In genomic region chr4:116162142-116162541, GRCm38 (mm10) we compare ENCODE assay signal across 23 mouse cellular contexts. TPM values are rescaled to one million over a fixed set of nuclear protein-coding genes. Genes with fewer than 3 reads are reported as not detected.
DNase-seq lines count a peak whose midpoint lies in the region; ATAC-seq and TF ChIP-seq lines count a peak whose summit lies in the region.
"Had no signal": no experiment of that assay in that cellular context is flagged by ENCODE, and none has a peak within 500 bp of the region (broad histone marks: within the 10 kb centered on the region; RNA-seq: fewer than 3 reads in every experiment).

No protein-coding gene starts in this region.

- 46% methylated on average over 4 of the region's 4 CpGs for whole genome bisulfite sequencing in kidney, embryonic 16.5 days
- 48% methylated on average over 4 of the region's 4 CpGs for WGBS in lung, postnatal 0 days
- WGBS in kidney, embryonic 15.5 days, result 59% methylated on average over 4 of the region's 4 CpGs
- WGBS in forebrain, embryonic 15.5 days, result 75% methylated on average over 4 of the region's 4 CpGs

- no peak overlapping the region for H3K4me2 ChIP-seq in kidney, embryonic 16.5 days (replicated peaks; ENCODE audit: low read depth, low read length)
- H3K4me2 ChIP-seq in lung, postnatal 0 days (replicated peaks; ENCODE audit: low read depth, low read length), result no peak overlapping the region
- no peak overlapping the region for H3K4me2 ChIP-seq in kidney, embryonic 15.5 days
- H3K4me2 ChIP-seq in forebrain, embryonic 15.5 days (replicated peaks), result no peak overlapping the region
- H3K4me2 ChIP-seq: embryonic facial prominence, embryonic 12.5 days; lung, embryonic 14.5 days; stomach, embryonic 15.5 days had no signal

- no peak for TF ChIP-seq EP300 in lung, postnatal 0 days (IDR thresholded peaks at IDR 0.05)

- H3K36me3 ChIP-seq in kidney, embryonic 16.5 days (ENCODE audit: insufficient read depth, low read length), result peaks cover 33% of the 10 kb centered on the region
- H3K36me3 ChIP-seq in lung, postnatal 0 days (ENCODE audit: insufficient read depth, low read length), result peaks cover 12% of the 10 kb centered on the region
- H3K36me3 ChIP-seq in kidney, embryonic 15.5 days, result peaks cover 37% of the 10 kb centered on the region
- peaks cover 22% of the 10 kb centered on the region for H3K36me3 ChIP-seq in forebrain, embryonic 15.5 days

- H3K27me3 ChIP-seq in kidney, embryonic 16.5 days (ENCODE audit: insufficient read depth, low read length), result no peaks in the 10 kb centered on the region
- H3K27me3 ChIP-seq in lung, postnatal 0 days (replicated peaks; ENCODE audit: insufficient read depth, low read length), result no peaks in the 10 kb centered on the region
- H3K27me3 ChIP-seq in kidney, embryonic 15.5 days, result no peaks in the 10 kb centered on the region
- H3K27me3 ChIP-seq in forebrain, embryonic 15.5 days, result no peaks in the 10 kb centered on the region
- H3K27me3 ChIP-seq: embryonic facial prominence, embryonic 12.5 days; Patski; stomach, embryonic 15.5 days had no signal

- H3K9ac ChIP-seq in kidney, embryonic 16.5 days (replicated peaks; ENCODE audit: low read length), result no peak overlapping the region
- no peak overlapping the region for H3K9ac ChIP-seq in lung, postnatal 0 days (replicated peaks; ENCODE audit: low read depth)
- no peak overlapping the region for H3K9ac ChIP-seq in kidney, embryonic 15.5 days
- H3K9ac ChIP-seq in forebrain, embryonic 15.5 days (replicated peaks), result no peak overlapping the region
- H3K9ac ChIP-seq: embryonic facial prominence, embryonic 12.5 days; lung, embryonic 14.5 days; stomach, embryonic 15.5 days had no signal

- H3K27ac ChIP-seq in kidney, embryonic 16.5 days (ENCODE audit: low read length), result no peak overlapping the region; the same call in 1 of the 2 replicates
- H3K27ac ChIP-seq in lung, postnatal 0 days (ENCODE audit: low read length), result peak overlapping the region; percentile 72
- peak overlapping the region; percentile 10; the same call in 1 of the 2 replicates for H3K27ac ChIP-seq in kidney, embryonic 15.5 days
- no peak overlapping the region for H3K27ac ChIP-seq in forebrain, embryonic 15.5 days (replicated peaks)
- H3K27ac ChIP-seq: embryonic facial prominence, embryonic 12.5 days; stomach, embryonic 15.5 days had no signal

- peak; percentile 61 for DNase-seq in kidney, adult 11 months
- peak; percentile 80 for DNase-seq in lung, postnatal 0 days (ENCODE audit: low spot score)
- DNase-seq in lung, postnatal 4 days, result no peak
- DNase-seq in lung, postnatal 36 days, result peak; percentile 64
- no peak for DNase-seq in cerebellum, adult 18-20 months
- DNase-seq: adrenal gland, postnatal 14 days; cerebellum, adult 8-10 months; gastrocnemius, postnatal 25 days; heart, postnatal 4 days; lung, embryonic 14.5 days; midbrain, embryonic 14.5 days had no signal

- peaks cover 24% of the 10 kb centered on the region for H3K4me1 ChIP-seq in kidney, embryonic 16.5 days (ENCODE audit: insufficient read depth, low read length)
- H3K4me1 ChIP-seq in lung, postnatal 0 days (ENCODE audit: insufficient read depth, low read depth, low read length), result no peaks in the 10 kb centered on the region; the same call in 1 of the 2 replicates
- peaks cover 32% of the 10 kb centered on the region for H3K4me1 ChIP-seq in kidney, embryonic 15.5 days
- 0 out of 2 replicates have a peak, but pooled peaks cover 2% of the 10 kb centered on the region for H3K4me1 ChIP-seq in forebrain, embryonic 15.5 days

- H3K9me3 ChIP-seq in kidney, embryonic 16.5 days (ENCODE audit: low read length), result no peaks in the 10 kb centered on the region
- H3K9me3 ChIP-seq in lung, postnatal 0 days (ENCODE audit: low read length), result no peaks in the 10 kb centered on the region
- no peaks in the 10 kb centered on the region for H3K9me3 ChIP-seq in kidney, embryonic 15.5 days (replicated peaks)
- H3K9me3 ChIP-seq in forebrain, embryonic 15.5 days, result no peaks in the 10 kb centered on the region
- H3K9me3 ChIP-seq: embryonic facial prominence, embryonic 12.5 days; stomach, embryonic 15.5 days had no signal

- H3K4me3 ChIP-seq in kidney, embryonic 16.5 days (ENCODE audit: low read length), result no peak overlapping the region
- no peak overlapping the region for H3K4me3 ChIP-seq in lung, postnatal 0 days (ENCODE audit: low read depth, low read length)
- H3K4me3 ChIP-seq in kidney, embryonic 15.5 days (replicated peaks), result no peak overlapping the region
- H3K4me3 ChIP-seq in forebrain, embryonic 15.5 days, result no peak overlapping the region
- H3K4me3 ChIP-seq: embryonic facial prominence, embryonic 12.5 days; stomach, embryonic 15.5 days had no signal

- ATAC-seq in kidney, embryonic 16.5 days (ENCODE audit: low FRiP score, low TSS enrichment), result no peak
- peak; percentile 65 for ATAC-seq in lung, postnatal 0 days
- ATAC-seq in kidney, embryonic 15.5 days (replicated peaks; ENCODE audit: low FRiP score), result no peak
- no peak for ATAC-seq in forebrain, embryonic 15.5 days (replicated peaks)
- ATAC-seq: activated CD4-positive, CD25-positive, alpha-beta regulatory T cell, adult 4 months; hindbrain, embryonic 16.5 days; intestine, postnatal 0 days; Patski had no signal

- no peak for TF ChIP-seq CTCF in lung, postnatal 0 days (IDR thresholded peaks at IDR 0.05)

RNA-seq across cellular contexts. Expression of gene Tspan1, which starts 5.3 kb away (rescaled TPM):
- polyA plus RNA-seq in kidney, embryonic 16.5 days (2015; fragmentation: Nextera tagmentation; extraction: Ambion mirVana), result 2.8 and 4.8 TPM in 2 replicates
- polyA plus RNA-seq in lung, postnatal 0 days (2015; fragmentation: Nextera tagmentation; extraction: Ambion mirVana), result 118 and 131 TPM in 2 replicates
- polyA plus RNA-seq in kidney, embryonic 15.5 days (2015; fragmentation: Nextera tagmentation; extraction: Ambion mirVana), result 2.1 and 6.4 TPM in 2 replicates
- 0.28 TPM in 1 of 2 replicates, not detected in the other for polyA plus RNA-seq in forebrain, embryonic 15.5 days (2015; fragmentation: Nextera tagmentation; extraction: Ambion mirVana)
- polyA plus RNA-seq: activated CD4-positive, CD25-positive, alpha-beta regulatory T cell, adult 4 months; limb, embryonic 14.5 days; spleen, adult 2 months had no signal

RNA-seq across cellular contexts. Expression of gene Lurap1, which starts 11.0 kb away (rescaled TPM):
- 3.8 and 3.9 TPM in 2 replicates for polyA plus RNA-seq in kidney, embryonic 16.5 days (2015; fragmentation: Nextera tagmentation; extraction: Ambion mirVana)
- 2.6 and 2.8 TPM in 2 replicates for polyA plus RNA-seq in lung, postnatal 0 days (2015; fragmentation: Nextera tagmentation; extraction: Ambion mirVana)
- 2.7 and 3.2 TPM in 2 replicates for polyA plus RNA-seq in kidney, embryonic 15.5 days (2015; fragmentation: Nextera tagmentation; extraction: Ambion mirVana)
- 2.4 TPM in 2 replicates for polyA plus RNA-seq in forebrain, embryonic 15.5 days (2015; fragmentation: Nextera tagmentation; extraction: Ambion mirVana)

RNA-seq across cellular contexts. Expression of gene 1700042G07Rik, which starts 11.0 kb away (rescaled TPM):
- not detected in 2 replicates for polyA plus RNA-seq in kidney, embryonic 16.5 days (2015; fragmentation: Nextera tagmentation; extraction: Ambion mirVana)
- not detected in 2 replicates for polyA plus RNA-seq in lung, postnatal 0 days (2015; fragmentation: Nextera tagmentation; extraction: Ambion mirVana)
- polyA plus RNA-seq in kidney, embryonic 15.5 days (2015; fragmentation: Nextera tagmentation; extraction: Ambion mirVana), result not detected in 2 replicates
- polyA plus RNA-seq in forebrain, embryonic 15.5 days (2015; fragmentation: Nextera tagmentation; extraction: Ambion mirVana), result not detected in 2 replicates
- polyA plus RNA-seq: activated CD4-positive, CD25-positive, alpha-beta regulatory T cell, adult 4 months; embryonic facial prominence, embryonic 12.5 days; hindbrain, embryonic 16.5 days; intestine, postnatal 0 days; limb, embryonic 14.5 days; lung, embryonic 14.5 days; midbrain, embryonic 14.5 days; Patski; spleen, adult 2 months; stomach, embryonic 15.5 days; thymus, postnatal 0 days had no signal

RNA-seq across cellular contexts. Expression of gene Gm49337, which starts 11.0 kb away (rescaled TPM):
- polyA plus RNA-seq in kidney, embryonic 16.5 days (2015; fragmentation: Nextera tagmentation; extraction: Ambion mirVana), result not detected in 2 replicates
- polyA plus RNA-seq in lung, postnatal 0 days (2015; fragmentation: Nextera tagmentation; extraction: Ambion mirVana), result not detected in 2 replicates
- not detected in 2 replicates for polyA plus RNA-seq in kidney, embryonic 15.5 days (2015; fragmentation: Nextera tagmentation; extraction: Ambion mirVana)
- not detected in 2 replicates for polyA plus RNA-seq in forebrain, embryonic 15.5 days (2015; fragmentation: Nextera tagmentation; extraction: Ambion mirVana)
- polyA plus RNA-seq: activated CD4-positive, CD25-positive, alpha-beta regulatory T cell, adult 4 months; embryonic facial prominence, embryonic 12.5 days; hindbrain, embryonic 16.5 days; intestine, postnatal 0 days; limb, embryonic 14.5 days; lung, embryonic 14.5 days; midbrain, embryonic 14.5 days; Patski; spleen, adult 2 months; stomach, embryonic 15.5 days; thymus, postnatal 0 days had no signal

RNA-seq across cellular contexts. Expression of gene Pomgnt1, which starts 38.5 kb away (rescaled TPM):
- polyA plus RNA-seq in kidney, embryonic 16.5 days (2015; fragmentation: Nextera tagmentation; extraction: Ambion mirVana), result 59.2 and 65.5 TPM in 2 replicates
- 40.7 and 40.8 TPM in 2 replicates for polyA plus RNA-seq in lung, postnatal 0 days (2015; fragmentation: Nextera tagmentation; extraction: Ambion mirVana)
- 61.7 and 62.2 TPM in 2 replicates for polyA plus RNA-seq in kidney, embryonic 15.5 days (2015; fragmentation: Nextera tagmentation; extraction: Ambion mirVana)
- polyA plus RNA-seq in forebrain, embryonic 15.5 days (2015; fragmentation: Nextera tagmentation; extraction: Ambion mirVana), result 63.5 and 66.1 TPM in 2 replicates

Comparison
In these comparisons a context has a peak if more than half of its experiments do, and no peak if none do; other contexts are left out.
1. DNase-seq: peak in kidney, adult 11 months (single experiment), lung, postnatal 0 days (single experiment) and lung, postnatal 36 days (single experiment); none in lung, postnatal 4 days (0 of 2) and cerebellum, adult 18-20 months (0 of 2).
2. H3K27ac ChIP-seq: peak in lung, postnatal 0 days (single experiment) and kidney, embryonic 15.5 days (single experiment); none in kidney, embryonic 16.5 days (single experiment) and forebrain, embryonic 15.5 days (single experiment).
3. RNA of gene Tspan1, which starts 5.3 kb away (polyA plus RNA-seq): 118 to 131 TPM in lung, postnatal 0 days; 2.8 to 4.8 TPM in kidney, embryonic 16.5 days, 2.1 to 6.4 TPM in kidney, embryonic 15.5 days and 0.28 TPM in forebrain, embryonic 15.5 days; every median in the first group is over 10 times any median in the second.